ENCODE assay signal across 8 mouse cellular contexts in genomic region chr10:119240722-119241089, GRCm38 (mm10). TPM values are rescaled to one million over a fixed set of nuclear protein-coding genes. Genes with fewer than 3 reads are reported as not detected.
DNase-seq lines count a peak whose midpoint lies in the region; ATAC-seq lines count a peak whose summit lies in the region.

No protein-coding gene starts in this region.

- peak overlapping the region; percentile 99 for H3K27ac ChIP-seq in heart, embryonic 10.5 days
- peak overlapping the region; percentile 91 for H3K27ac ChIP-seq in intestine, embryonic 16.5 days (ENCODE audit: low read length)
- H3K27ac ChIP-seq in neural tube, embryonic 12.5 days = 0 out of 2 replicates have a peak overlapping the region, but pooled peaks have one; percentile 0

- H3K4me2 ChIP-seq in intestine, embryonic 16.5 days (ENCODE audit: low read depth, low read length) = peak overlapping the region; percentile 81
- H3K4me2 ChIP-seq in neural tube, embryonic 12.5 days (replicated peaks) = peak overlapping the region; percentile 77

- H3K27me3 ChIP-seq in heart, embryonic 10.5 days (ENCODE audit: insufficient read depth, poor library complexity, severe bottlenecking) = no peaks in the 10 kb centered on the region
- no peaks in the 10 kb centered on the region for H3K27me3 ChIP-seq in intestine, embryonic 16.5 days (replicated peaks; ENCODE audit: control insufficient read depth, insufficient read depth, low read length)
- no peaks in the 10 kb centered on the region for H3K27me3 ChIP-seq in neural tube, embryonic 12.5 days (replicated peaks)

- DNase-seq in heart, embryonic 10.5 days (ENCODE audit: low spot score) = no peak
- no peak for DNase-seq in heart, postnatal 10 days
- peak; percentile 3 to 29 for DNase-seq in urinary bladder, postnatal 36 days (ENCODE audit: low spot score in 2 of 2)
- DNase-seq in urinary bladder, adult 2 months (ENCODE audit: low spot score) = no peak
- no peak for DNase-seq in thymus, postnatal 0 days (ENCODE audit: low spot score)
- DNase-seq in right cerebral cortex, postnatal 25 days = no peak

- peak overlapping the region; percentile 98 for H3K4me3 ChIP-seq in heart, embryonic 10.5 days
- H3K4me3 ChIP-seq in intestine, embryonic 16.5 days (ENCODE audit: low read length) = peak overlapping the region; percentile 99
- H3K4me3 ChIP-seq in neural tube, embryonic 12.5 days = peak overlapping the region; percentile 95

- intact Hi-C loops in heart, postnatal 10 days (cut with DNase I) = no loop called here

- H3K4me1 ChIP-seq in heart, embryonic 10.5 days = peaks cover 10% of the 10 kb centered on the region
- peaks cover 10% of the 10 kb centered on the region for H3K4me1 ChIP-seq in intestine, embryonic 16.5 days (ENCODE audit: control insufficient read depth, insufficient read depth, low read length)
- peaks cover 13% of the 10 kb centered on the region for H3K4me1 ChIP-seq in neural tube, embryonic 12.5 days

- no peaks in the 10 kb centered on the region for H3K9me3 ChIP-seq in heart, embryonic 10.5 days
- H3K9me3 ChIP-seq in intestine, embryonic 16.5 days (ENCODE audit: control insufficient read depth, low read length) = no peaks in the 10 kb centered on the region
- H3K9me3 ChIP-seq in neural tube, embryonic 12.5 days = no peaks in the 10 kb centered on the region

- no peak for ATAC-seq in intestine, embryonic 16.5 days
- 0 out of 2 replicates have a peak, but pooled peaks have one; percentile 0 for ATAC-seq in neural tube, embryonic 12.5 days (ENCODE audit: low FRiP score, low read depth)

- peaks cover 6% of the 10 kb centered on the region; the same call in 1 of the 2 replicates for H3K36me3 ChIP-seq in heart, embryonic 10.5 days
- H3K36me3 ChIP-seq in intestine, embryonic 16.5 days (ENCODE audit: control insufficient read depth, insufficient read depth, low read length) = peaks cover under 1% of the 10 kb centered on the region
- H3K36me3 ChIP-seq in neural tube, embryonic 12.5 days = peaks cover 3% of the 10 kb centered on the region

- 6% methylated on average over 9 of the region's 9 CpGs for WGBS in heart, embryonic 10.5 days
- WGBS in intestine, embryonic 16.5 days = 4% methylated on average over 9 of the region's 9 CpGs
- 6% methylated on average over 9 of the region's 9 CpGs for WGBS in neural tube, embryonic 12.5 days

- H3K9ac ChIP-seq in intestine, embryonic 16.5 days (ENCODE audit: low read depth, low read length) = peak overlapping the region; percentile 82
- peak overlapping the region; percentile 27 for H3K9ac ChIP-seq in neural tube, embryonic 12.5 days

RNA-seq across cellular contexts. Expression of gene Cand1, which starts 0.9 kb away (rescaled TPM):
- polyA plus RNA-seq in heart, embryonic 10.5 days (2016; fragmentation: Nextera tagmentation; extraction: Ambion mirVana) = 66.9 and 72.8 TPM in 2 replicates
- total RNA-seq in heart, postnatal 10 days (2021) = 10 to 100 TPM; 62.5 to 65.6 TPM
- 23.7 and 31.6 TPM in 2 replicates for polyA plus RNA-seq in urinary bladder, adult 2 months (2012; rRNA removed)
- polyA plus RNA-seq in intestine, embryonic 16.5 days (2015; fragmentation: Nextera tagmentation; extraction: Ambion mirVana) = 29.2 and 33.0 TPM in 2 replicates
- 89.3 and 113 TPM in 2 replicates for polyA plus RNA-seq in neural tube, embryonic 12.5 days (2016; fragmentation: Nextera tagmentation; extraction: Ambion mirVana)
- 28.6 and 35.7 TPM in 2 replicates for polyA plus RNA-seq in thymus, postnatal 0 days (2015; fragmentation: Nextera tagmentation; extraction: Ambion mirVana)

Comparison
In these comparisons a context has a peak if more than half of its experiments do, and no peak if none do; other contexts are left out.
1. DNase-seq: peak in urinary bladder, postnatal 36 days (2 of 2); none in heart, embryonic 10.5 days (single experiment), heart, postnatal 10 days (0 of 2), urinary bladder, adult 2 months (single experiment), thymus, postnatal 0 days (single experiment) and right cerebral cortex, postnatal 25 days (single experiment).
2. H3K27ac ChIP-seq: peak in every context shown above with its lines; median percentile 99 in heart, embryonic 10.5 days; 91 in intestine, embryonic 16.5 days; 0 in neural tube, embryonic 12.5 days.
3. Peak in every context shown above with its lines, with median percentiles within 50 percentile points of each other: H3K4me3 ChIP-seq.